Mouse (Mus musculus) embryonic fibroblast, embryonic 13.5 days (primary cell): Measurements from ENCODE around the gene Mkrn3.

Experiments
- CTCF ChIP-seq: IDR thresholded peaks from 2 replicates; pipeline ENCODE4 v1.5.1; 2011; ENCODE audit warnings: mild to moderate bottlenecking, control low read depth, low read length, moderate library complexity, borderline replicate concordance; ENCODE audit not compliant: insufficient read depth
- POLR2A ChIP-seq: IDR thresholded peaks from 2 replicates; pipeline ENCODE4 v1.6.1; 2011; ENCODE audit warnings: low read depth, mild to moderate bottlenecking, control low read depth, low read length, moderate library complexity

GRCm38 (mm10) chr7:62377313-62377712 lies 42.6 kb downstream of the Mkrn3 start:
- no peak for TF ChIP-seq POLR2A
- TF ChIP-seq CTCF = no peak
